Mouse (Mus musculus): ENCODE measurements at regions not wholly inside any gene's neighbourhood (a gene's known extent, or its start where the extent isn't known, plus 50 kb on each side); places are given as distances from the start of the nearest gene placed in this dataset.

DNA sequence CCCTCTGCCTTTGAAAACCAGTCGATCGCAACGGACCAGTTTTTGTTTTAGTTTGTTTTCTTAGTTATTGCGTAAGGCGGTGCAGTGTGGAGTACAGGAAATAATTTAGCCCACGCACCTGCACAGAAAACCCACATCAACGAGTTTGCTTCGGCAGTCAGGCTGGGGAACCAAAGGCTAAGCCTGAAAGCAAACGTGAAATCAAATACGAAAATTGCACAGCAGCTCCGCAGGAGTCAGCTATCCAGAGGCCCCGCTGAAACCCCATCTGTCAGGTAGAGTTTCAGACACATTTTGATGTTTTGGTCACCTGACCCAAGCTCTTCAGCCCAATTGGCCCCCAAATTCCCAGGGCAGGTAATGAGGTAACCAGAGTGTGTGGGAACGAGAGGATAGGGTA lies 435.6 kb upstream of the Atp11b start:
- no peak for DNase-seq

DNA sequence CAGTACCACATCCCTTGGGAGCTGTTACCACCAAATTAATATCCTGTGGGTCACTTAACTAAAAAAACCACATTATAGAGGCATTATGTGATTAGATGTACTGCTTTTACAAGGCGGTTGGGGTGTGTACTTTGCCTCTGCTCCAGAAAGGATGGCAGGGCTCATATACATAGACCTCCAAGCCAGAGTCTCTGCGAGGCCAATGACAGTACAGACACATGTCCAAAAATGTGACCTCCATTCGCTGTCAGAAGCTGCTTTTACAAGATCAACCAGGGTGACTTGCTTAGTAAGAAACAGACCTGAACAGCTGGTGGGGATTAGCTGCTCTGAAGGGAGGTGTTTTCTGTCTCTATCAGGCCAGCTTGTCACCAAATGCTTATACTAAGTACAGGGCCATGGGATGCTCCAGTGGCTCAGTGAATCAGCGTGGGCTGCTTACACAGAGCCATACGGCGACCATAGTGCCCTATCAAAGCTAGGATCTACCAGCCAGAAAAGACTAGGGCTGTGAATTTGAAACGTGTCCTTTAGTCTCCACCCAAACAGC lies 433.0 kb upstream of the Atp11b start:
- no peak for DNase-seq

DNA sequence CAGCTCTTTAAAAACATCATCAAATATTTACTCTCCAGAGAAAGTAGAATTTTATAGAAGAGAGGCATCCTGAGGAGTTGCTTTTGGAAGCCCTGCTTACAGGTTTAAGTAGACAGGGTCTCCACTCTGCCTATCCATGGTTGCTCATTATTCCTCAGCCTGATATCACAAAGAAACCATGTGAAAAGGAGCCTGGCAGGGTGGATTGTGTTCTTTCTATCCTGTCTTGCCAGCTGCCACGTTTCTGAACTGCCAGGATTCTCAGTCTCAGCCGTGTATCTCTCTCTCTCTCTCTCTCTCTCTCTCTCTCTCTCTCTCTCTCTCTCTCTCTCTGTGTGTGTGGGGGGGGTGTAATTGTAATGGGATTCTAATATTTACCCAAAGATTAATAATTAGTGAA lies 431.9 kb upstream of the Atp11b start:
- no peak for DNase-seq

DNA sequence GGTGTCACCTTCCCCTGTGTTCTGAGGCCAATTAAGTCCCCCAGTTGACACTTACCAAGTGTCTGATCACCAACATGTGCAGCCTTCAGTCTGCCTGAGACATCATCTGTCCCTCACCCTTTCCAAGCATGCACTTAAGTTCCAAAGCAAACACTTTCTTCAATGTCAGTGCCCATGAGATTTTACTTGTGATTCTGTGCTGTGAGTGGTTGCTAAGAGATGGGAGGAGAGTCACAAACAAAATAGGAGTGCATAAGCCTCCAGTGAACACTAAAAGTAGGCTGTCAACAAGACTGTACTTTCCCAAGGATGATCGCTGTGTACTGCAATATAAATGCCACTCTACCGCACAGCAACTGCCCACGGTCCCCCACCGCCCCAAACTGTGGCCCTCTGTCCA lies 431.0 kb upstream of the Atp11b start:
- no peak for DNase-seq

DNA sequence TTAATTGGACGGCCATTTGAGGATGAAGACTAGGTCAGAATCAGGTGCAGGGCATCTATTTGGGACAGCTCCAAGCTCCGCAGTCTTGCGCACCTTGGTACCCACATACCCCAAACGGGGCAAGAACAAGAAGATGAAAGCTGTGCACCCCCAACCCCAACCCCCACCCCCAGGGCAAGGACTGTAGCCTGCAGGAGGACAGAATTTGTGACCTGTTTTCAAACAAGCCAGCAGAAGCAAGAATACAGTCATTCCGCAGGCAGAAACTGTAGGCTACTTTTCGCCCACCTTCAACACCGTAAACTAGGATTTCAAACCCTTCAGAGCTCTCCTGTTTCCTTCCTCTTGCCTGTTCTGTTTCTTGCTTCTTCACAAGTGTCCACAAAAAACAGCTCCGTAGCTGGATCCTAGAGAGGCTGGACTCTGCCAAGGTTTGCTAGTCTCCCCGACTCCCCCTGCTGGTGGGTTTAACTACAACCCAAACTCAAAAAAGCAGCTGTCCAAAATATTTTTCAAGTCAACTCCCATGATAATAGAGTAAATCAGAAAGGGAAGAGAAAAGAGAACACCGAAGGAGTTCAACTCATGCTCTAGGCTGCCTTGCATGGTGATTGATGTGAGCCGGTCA lies 430.3 kb upstream of the Atp11b start:
- peak; percentile 70 for DNase-seq

DNA sequence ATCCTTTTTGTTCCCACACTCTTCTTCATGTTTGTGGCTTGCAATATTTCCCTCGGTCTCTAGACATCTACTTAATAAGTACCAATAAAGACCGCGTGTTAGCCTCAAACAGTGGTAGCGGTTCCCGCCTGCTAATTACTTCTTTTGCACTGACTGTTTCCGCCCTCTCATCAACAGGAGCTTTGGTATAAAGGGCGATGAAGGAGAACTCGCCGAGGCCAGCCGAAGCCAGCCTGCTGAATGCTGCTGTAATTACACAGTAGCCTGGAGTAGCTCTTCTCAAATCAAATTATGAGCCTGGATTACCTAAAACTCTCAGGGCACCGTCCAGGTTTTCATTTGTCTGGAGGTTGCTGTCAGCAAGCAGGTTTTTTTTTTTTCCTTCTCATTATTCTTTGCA lies 429.7 kb upstream of the Atp11b start:
- DNase-seq: no peak

DNA sequence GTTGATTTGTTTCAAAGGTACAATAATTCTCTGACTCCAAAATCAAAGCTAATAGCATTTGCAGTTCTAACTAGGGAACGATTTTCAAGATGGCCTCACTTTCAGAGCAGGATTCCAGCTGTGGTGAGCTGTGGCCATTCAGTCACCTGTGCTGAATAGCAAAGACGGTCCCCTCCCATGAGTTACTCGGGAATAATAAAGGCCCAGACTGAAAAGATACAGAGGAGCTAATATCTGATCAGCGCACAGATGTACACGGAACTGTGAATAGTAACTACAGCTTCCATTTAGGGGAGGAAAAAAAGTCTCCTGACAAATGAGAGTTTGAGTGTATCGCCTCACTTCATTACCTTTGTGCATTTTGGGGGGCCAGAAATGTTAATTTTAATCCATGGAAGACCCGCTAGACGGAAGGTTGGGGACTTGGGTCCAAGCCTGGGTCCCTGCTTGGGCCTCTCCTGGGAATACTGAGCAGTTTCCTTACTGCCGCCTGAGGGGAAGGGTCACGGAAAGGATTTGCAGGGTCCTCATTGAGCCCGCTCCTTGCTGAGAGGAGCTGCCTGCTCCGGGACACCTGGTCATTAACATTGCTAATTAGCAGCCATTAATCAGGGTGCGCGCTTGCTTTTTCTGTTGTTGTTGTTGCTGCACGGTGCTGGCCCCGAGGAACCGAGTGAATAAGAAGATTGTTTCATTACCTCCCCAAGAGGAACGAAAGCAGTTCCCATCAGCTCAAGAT lies 421.2 kb upstream of the Atp11b start:
- no peak for DNase-seq

DNA sequence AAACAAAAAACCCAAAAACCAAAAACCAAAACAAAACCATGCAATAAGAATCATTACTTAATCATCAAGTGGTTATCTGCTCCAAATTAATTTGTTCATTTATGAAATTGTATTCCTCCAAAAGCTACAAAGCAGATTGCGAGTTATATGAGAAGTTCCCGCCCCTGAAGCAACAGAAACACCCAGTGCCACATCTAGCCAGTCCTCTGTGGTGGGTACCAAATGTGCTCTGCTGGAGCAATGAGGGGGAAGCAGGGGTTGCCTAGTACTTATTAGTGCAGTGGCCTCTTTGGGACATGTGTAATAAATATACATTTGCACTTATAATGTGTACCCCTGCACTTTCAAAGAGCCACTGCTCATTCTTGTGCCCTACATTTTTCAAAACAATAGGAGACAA lies 419.9 kb upstream of the Atp11b start:
- no peak for DNase-seq

DNA sequence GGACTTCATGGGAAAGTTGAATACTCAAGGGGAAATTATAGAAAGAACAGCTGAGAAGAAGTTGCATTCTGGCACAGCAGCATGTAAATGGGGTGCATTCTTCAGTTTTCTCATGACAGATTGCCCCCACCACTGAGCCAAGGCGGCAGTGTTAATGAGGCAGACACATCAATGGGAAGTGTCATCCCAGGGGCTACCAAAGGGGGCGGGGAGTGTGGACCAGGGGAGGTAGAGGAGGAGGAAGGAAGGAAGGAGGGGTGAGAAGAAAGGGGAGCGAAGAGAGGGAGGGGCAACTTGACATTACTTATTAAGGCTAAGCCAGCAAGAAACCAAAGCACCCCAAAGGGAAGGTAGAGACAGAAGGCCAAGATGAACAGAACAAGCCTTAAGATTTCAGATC lies 419.4 kb upstream of the Atp11b start:
- no peak for DNase-seq

DNA sequence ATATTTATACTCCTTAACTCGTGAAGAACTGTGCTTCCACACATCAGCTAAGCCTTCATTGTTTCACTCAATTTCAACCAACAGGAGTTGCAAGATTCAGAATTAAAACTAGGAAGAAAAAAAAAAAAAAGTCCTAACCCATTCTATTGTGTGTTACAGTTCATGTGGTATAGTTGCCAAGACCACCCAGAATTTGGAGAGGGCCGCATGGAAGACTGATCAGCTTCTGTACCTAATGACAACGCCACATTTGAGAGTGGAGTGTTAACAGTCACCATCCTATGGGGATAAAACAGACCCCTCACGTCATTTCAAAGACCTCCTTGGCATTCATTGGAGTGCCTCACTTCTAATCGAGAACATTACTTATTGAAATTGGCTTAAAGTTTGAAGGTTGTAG lies 418.1 kb upstream of the Atp11b start:
- no peak for DNase-seq

DNA sequence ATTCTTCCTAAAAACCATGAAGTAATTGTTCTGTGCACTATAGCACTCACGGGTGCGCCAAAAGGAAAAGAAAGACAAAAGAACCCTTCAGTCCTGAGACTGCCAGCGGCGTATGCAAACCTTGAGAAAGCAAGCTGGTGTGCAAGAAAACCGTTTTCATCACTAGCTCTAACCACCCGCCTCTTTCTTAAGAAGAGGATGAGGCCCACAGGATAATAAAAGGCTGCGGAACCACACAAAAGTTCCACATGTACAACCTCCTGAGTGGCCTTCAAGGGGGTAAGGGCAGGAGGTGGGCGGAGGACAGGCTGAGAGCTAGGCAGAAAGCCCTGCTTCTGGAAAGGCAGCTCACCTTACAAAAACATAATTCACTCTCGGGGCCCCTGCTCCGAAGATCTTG lies 413.4 kb upstream of the Atp11b start:
- DNase-seq: no peak

DNA sequence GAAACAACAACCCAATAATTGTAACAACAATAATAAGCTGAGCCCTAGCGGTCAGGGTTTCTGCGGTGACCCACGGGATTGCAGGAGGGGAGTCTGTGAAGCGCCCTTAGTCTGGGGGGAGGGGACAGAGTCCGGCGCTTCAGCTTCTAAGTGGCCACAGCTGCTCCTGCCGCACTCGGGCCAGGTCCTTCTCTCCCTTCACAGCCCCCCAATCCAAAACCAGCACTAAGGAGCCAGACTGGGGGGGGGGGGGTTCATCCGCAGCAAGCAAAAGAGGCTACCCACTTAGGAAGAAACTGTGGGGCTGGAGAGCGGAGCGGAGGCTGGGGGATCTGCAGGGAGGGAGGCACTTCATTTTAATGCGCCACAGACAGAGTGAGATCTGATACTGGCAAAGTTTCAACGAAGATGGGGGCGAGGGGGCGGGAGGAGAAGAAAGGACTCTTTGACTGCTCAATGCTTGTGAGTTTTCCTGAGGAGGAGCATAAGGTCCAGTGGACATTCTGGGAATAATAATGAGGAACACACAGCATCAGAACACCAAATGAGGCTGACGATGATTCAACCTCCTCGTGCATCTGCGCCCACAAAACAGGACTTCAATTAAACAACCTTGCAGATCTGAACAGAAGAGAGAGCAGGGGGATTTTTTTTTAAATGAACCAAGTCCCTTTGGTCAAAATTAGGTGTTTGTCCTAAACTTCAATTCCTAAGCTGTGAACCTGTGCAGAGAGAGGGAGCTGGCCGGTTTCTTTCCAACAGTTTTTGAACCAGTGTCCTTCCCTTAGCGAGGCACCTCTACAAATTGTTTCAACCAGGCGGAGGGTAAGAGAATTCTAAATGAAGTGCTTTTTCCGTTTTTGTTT lies 412.7 kb upstream of the Atp11b start:
- DNase-seq: peak; percentile 19

DNA sequence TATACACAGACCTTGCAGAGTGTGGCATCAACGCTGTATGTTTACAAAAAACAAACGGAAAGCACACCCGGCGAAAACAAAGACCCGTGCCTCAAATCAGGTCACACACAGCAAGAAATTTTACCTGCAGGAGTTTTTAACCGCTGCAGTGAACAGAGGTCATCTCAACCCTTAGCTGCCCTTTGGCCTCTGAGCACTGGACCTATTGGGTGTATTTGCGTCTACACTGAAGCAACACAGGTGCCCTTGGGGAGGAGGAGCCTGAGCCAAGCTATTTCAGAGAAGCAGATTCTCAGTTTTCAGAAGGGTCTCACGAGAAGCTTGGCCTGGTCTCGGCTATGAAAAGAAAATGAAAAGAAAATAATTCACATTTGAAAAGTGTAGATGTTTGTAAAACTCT lies 412.1 kb upstream of the Atp11b start:
- DNase-seq: no peak

DNA sequence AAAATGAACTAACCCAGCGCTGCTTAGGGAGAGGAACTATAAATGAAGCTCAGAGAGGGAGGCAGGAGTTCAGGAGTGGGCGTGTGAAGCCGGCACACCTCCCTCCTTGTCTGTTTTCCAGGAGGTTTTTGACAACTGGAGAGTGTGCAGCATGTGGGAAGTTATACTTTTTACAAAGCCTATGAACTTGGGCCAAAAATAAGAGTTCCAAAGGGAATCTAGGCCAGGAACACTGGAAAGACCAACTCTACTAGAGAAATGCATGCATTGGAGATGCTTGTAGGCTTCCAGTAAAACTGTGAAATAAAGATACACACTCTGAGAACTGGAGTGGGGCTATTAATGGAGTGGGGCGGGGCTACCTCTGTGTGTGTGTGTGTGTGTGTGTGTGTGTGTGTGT lies 411.3 kb upstream of the Atp11b start:
- DNase-seq: no peak

DNA sequence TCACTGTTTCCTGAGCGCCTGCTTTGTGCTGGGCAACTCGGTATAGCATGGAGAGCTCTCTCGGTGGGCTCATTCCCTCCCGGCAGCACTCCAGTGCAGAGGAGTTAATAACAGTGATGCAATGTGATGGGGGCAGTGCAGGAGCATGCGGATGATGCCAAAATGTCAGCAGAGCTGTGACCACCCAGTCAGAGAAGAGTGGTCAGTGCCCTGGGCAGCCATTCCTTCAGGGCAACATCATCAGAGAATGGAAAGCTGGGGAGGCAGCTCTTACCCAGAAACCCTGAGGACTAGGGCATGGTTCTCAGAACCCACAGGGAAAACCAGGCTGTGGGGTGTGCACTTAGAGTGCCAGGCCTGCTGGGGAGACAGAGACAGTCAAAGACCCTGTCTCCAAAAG lies 410.0 kb upstream of the Atp11b start:
- DNase-seq: no peak

DNA sequence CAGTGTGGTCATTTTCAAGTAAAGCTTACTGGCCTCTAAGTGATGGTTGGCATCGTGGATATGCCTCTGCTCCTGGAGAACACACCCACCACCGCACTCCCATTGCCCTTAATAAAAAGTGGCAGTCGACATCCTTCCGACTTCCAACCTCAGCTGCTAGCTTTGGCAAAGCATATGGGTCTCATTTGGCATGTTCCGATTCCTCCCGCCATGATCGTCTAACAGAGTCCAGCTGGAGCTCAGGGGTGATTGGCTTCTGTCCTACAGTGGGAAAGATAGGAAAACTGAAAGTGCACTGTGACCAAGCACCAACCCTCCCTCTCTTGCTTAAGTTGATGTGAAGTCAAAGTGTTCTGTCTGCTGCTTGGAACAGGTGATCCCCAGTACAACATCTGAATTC lies 404.8 kb upstream of the Atp11b start:
- DNase-seq: no peak

DNA sequence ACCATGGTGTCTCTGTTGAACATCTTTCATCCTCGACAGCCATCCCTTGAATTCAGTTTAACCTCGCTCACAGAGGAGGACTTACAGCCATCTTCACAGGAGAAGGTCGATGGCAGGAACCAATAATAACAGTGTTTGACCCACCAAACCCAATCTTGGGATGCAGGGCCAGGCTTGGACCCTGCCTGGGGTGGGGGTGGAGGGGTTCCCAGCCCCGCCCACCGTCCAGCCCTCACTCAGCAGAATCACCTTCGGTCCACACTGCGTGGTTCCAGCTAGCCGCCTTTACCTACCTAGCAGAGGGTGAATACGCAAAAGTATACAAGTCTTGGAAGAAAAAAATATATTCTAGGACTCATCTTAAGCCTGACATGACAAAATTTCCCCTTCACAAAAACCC lies 400.5 kb upstream of the Atp11b start:
- no peak for DNase-seq

DNA sequence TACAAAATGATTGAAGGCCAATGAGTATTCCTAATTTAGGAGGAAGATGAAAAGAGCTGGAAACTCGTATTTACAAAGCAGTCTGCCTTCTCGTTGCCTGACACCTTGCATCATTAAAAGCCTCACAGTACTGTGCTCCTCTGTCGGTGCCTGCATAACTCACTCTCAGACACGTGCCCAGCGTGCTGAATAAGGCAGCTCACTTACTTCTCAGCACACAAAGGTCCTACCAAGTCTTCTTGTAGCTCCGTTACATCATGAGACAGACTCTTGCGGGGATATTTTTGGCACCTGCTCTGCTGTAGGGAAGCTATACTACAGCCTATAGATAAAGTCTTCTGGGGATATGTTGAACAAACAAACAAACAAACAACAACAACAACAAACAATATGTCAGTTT lies 400.0 kb upstream of the Atp11b start:
- no peak for DNase-seq

DNA sequence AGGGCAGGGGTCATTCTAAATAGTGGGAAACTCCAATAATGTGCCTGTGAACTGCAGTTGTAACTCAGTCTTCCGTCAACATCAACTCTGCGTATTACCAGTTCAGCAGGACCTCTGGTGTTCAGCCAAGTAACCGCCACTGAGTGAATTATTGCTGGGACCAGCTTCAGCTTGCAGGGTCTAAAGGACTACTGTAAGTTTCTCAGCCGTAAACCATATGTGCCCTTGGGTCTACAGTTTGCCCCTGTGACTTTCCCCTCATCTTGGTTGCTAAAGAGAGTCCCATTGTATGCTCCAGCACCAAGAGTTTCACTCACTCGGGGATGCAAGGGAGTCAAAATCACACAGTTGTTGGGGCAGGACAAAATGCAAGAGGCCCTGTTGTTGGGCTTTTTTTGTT lies 399.6 kb upstream of the Atp11b start:
- no peak for DNase-seq

DNA sequence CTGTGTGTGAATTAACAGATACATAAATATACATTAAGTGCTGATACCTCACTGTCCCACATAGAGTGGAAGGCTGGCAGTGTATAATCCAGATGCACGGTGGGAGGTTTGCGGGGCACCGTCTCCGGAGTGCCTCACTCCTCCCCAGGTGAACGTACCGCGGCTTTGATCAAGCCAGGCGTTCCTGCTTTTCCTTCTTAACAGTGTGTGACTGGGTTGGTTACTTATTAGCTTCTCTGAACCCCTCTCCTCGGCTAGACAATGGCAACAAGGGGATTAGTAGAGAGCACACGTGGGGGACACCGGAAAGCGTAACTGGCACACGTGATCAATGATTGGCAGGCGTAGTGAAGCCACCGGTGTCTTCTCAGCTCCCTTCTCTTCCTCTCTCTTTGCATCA lies 396.8 kb upstream of the Atp11b start:
- DNase-seq: no peak

DNA sequence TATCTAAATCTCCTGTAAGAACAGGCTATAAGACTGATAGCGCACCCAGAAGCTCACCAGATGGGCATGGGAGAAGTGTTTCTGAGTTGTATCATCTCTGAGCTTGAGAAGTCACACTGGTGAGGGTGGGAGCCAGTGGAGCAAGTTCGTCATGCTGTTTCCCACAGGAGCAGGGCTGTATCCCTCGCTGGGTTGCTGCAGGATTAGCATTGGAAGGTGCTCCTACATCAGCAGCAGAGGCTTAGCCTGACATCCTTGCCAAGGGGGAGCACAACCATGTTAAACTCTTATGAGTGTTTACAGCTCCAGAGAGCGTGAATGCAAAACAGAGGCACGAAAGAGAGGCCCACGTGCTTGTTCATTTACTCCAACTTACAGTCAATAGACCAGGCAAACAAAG lies 395.4 kb upstream of the Atp11b start:
- DNase-seq: no peak

DNA sequence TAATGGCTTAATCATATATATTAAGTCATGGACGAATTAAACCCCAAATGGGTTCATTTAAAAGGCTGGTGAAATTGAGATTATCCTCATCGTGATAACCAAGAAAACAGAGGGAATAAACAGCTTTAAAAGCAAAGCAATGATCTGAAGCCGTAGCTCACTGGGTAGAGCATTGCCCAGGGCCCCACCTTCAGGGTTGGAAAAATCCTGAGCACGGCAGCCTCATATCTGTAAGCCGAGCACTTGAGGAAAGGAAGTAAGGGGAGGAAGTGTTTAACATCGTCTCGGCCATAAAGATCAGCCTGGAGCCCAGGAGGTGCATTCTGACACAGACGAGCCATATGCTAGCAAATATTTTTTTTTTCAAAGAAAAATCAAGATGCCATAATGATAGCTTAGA lies 394.6 kb upstream of the Atp11b start:
- DNase-seq: no peak

DNA sequence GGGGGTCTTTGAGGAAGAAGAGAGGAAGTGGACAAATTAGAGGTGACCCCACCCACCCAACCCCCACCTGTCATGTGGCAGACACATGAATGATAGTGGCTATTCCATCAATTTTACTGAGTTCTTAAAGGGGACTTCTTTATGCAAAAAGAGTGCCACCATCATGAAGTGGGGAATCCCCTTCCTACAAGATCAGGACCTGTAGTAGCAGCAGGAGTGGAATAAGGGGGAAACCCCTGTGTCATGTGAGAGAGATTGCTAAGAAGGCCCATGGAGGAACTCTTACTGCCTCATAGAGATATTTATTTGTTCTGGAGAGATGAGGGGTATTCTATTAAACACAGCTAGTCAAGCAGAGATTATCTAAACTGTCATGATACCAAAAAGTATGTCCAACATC lies 393.4 kb upstream of the Atp11b start:
- DNase-seq: no peak
